Mouse (Mus musculus) thymus, adult 2 months (tissue): ENCODE measurements at regions not wholly inside any gene's neighbourhood (a gene's known extent, or its start where the extent isn't known, plus 50 kb on each side); places are given as distances from the start of the nearest gene placed in this dataset.

ENCODE experiments used
- CTCF ChIP-seq: fragments of 200-500 bp; IDR thresholded peaks from 2 replicates; pipeline ENCODE4 v1.5.1; 2012; ENCODE audit warnings: mild to moderate bottlenecking, control low read depth, low read length, moderate library complexity, borderline replicate concordance; ENCODE audit not compliant: control insufficient read depth, poor library complexity, insufficient read depth; ENCODE audit errors: extremely low read depth
- POLR2A ChIP-seq: fragments of 200-500 bp; IDR thresholded peaks from 2 replicates; pipeline ENCODE4 v1.6.1; 2012; ENCODE audit warnings: mild to moderate bottlenecking, low read length, control low read depth, moderate library complexity; ENCODE audit not compliant: control insufficient read depth, poor library complexity, insufficient read depth; ENCODE audit errors: extremely low read depth

- no peak for TF ChIP-seq POLR2A
- no peak for TF ChIP-seq CTCF
These were observed 97.4 kb upstream of the Itga6 start for GRCm38 (mm10) chr2:71647914-71648497.
